25 mouse cellular contexts compared by ENCODE assay signal in genomic region chr19:47898472-47899079, GRCm38 (mm10). TPM values are rescaled to one million over a fixed set of nuclear protein-coding genes. Genes with fewer than 3 reads are reported as not detected.
DNase-seq lines count a peak whose midpoint lies in the region; ATAC-seq and TF ChIP-seq lines count a peak whose summit lies in the region.
"Had no signal": no experiment of that assay in that cellular context is flagged by ENCODE, and none has a peak within 500 bp of the region (broad histone marks: within the 10 kb centered on the region; RNA-seq: fewer than 3 reads in every experiment).

No protein-coding gene starts in this region.

- TF ChIP-seq EP300 in liver, postnatal 0 days (IDR thresholded peaks at IDR 0.05; ENCODE audit: low read depth): peak; percentile 44; the same call in 1 of the 2 replicates

- no peak overlapping the region for H3K9ac ChIP-seq in liver, postnatal 0 days (replicated peaks)
- no peak overlapping the region for H3K9ac ChIP-seq in midbrain, embryonic 13.5 days (replicated peaks)
- H3K9ac ChIP-seq: forebrain, embryonic 15.5 days; hindbrain, embryonic 14.5 days; limb, embryonic 15.5 days; neural tube, embryonic 13.5 days had no signal

- TF ChIP-seq CTCF in liver, postnatal 0 days (IDR thresholded peaks at IDR 0.05; ENCODE audit: low read depth): no peak

- ATAC-seq in activated CD4-positive, CD25-positive, alpha-beta regulatory T cell, adult 4 months: peak; percentile 79
- ATAC-seq in inflammation-experienced regulatory T-cells, adult 6 months: peak; percentile 81
- ATAC-seq in liver, postnatal 0 days: peak; percentile 74
- no peak for ATAC-seq in midbrain, embryonic 13.5 days
- ATAC-seq: forebrain, embryonic 15.5 days had no signal

- intact Hi-C loops in heart, postnatal 10 days (cut with DNase I): no loop called here

- H3K4me1 ChIP-seq in liver, postnatal 0 days (ENCODE audit: insufficient read depth): peaks cover 5% of the 10 kb centered on the region
- peaks cover 4% of the 10 kb centered on the region; the same call in 1 of the 2 replicates for H3K4me1 ChIP-seq in midbrain, embryonic 13.5 days (replicated peaks)

- peaks cover 26% of the 10 kb centered on the region; the same call in 1 of the 2 replicates for H3K36me3 ChIP-seq in liver, postnatal 0 days (replicated peaks; ENCODE audit: insufficient read depth, low read length)
- peaks cover 41% of the 10 kb centered on the region for H3K36me3 ChIP-seq in midbrain, embryonic 13.5 days

- H3K27me3 ChIP-seq in liver, postnatal 0 days (ENCODE audit: insufficient read depth, low read length): no peaks in the 10 kb centered on the region
- H3K27me3 ChIP-seq in midbrain, embryonic 13.5 days: no peaks in the 10 kb centered on the region
- H3K27me3 ChIP-seq: forebrain, embryonic 15.5 days; limb, embryonic 15.5 days; neural tube, embryonic 13.5 days had no signal

- 60% methylated on average over 8 of the region's 8 CpGs for WGBS in liver, postnatal 0 days (ENCODE audit: insufficient replicate concordance)
- 93% methylated on average over 8 of the region's 8 CpGs for WGBS in midbrain, embryonic 13.5 days

- DNase-seq in CD4-positive helper T cell, adult 2 months (ENCODE audit: low read depth, low spot score): peak; percentile 29
- DNase-seq in liver, postnatal 0 days: no peak
- DNase-seq in spleen, postnatal 36 days (ENCODE audit: low spot score in 2 of 2): no peak
- DNase-seq in frontal cortex, postnatal 36 days (ENCODE audit: low spot score in 2 of 2): no peak
- DNase-seq in heart, postnatal 10 days: no peak
- DNase-seq: cerebellum, adult 11 months; cerebellum, postnatal 36 days; heart, adult 18-20 months; kidney, adult 18-20 months; kidney, postnatal 36 days; lung, postnatal 10 days; right cerebral cortex, postnatal 14 days had no signal

- H3K27ac ChIP-seq in liver, postnatal 0 days (ENCODE audit: low read depth): no peak overlapping the region
- H3K27ac ChIP-seq in midbrain, embryonic 13.5 days: no peak overlapping the region
- H3K27ac ChIP-seq: embryonic facial prominence, embryonic 10.5 days; forebrain, embryonic 15.5 days; hindbrain, embryonic 14.5 days; limb, embryonic 15.5 days; midbrain, embryonic 10.5 days; neural tube, embryonic 13.5 days had no signal

- H3K9me3 ChIP-seq in liver, postnatal 0 days (ENCODE audit: low read length): no peaks in the 10 kb centered on the region
- no peaks in the 10 kb centered on the region for H3K9me3 ChIP-seq in midbrain, embryonic 13.5 days
- H3K9me3 ChIP-seq: embryonic facial prominence, embryonic 10.5 days; forebrain, embryonic 15.5 days; limb, embryonic 15.5 days; midbrain, embryonic 10.5 days; neural tube, embryonic 13.5 days had no signal

- H3K4me2 ChIP-seq in liver, postnatal 0 days (ENCODE audit: low read depth, low read length): no peak overlapping the region
- no peak overlapping the region for H3K4me2 ChIP-seq in midbrain, embryonic 13.5 days (replicated peaks)
- H3K4me2 ChIP-seq: forebrain, embryonic 15.5 days; hindbrain, embryonic 14.5 days; limb, embryonic 15.5 days; neural tube, embryonic 13.5 days had no signal

- H3K4me3 ChIP-seq in liver, postnatal 0 days (ENCODE audit: low read depth, low read length): no peak overlapping the region
- no peak overlapping the region for H3K4me3 ChIP-seq in midbrain, embryonic 13.5 days (replicated peaks)
- H3K4me3 ChIP-seq: embryonic facial prominence, embryonic 10.5 days; forebrain, embryonic 15.5 days; limb, embryonic 15.5 days; midbrain, embryonic 10.5 days; neural tube, embryonic 13.5 days had no signal

RNA-seq across cellular contexts. Expression of gene Cfap43, which starts 20.5 kb away (rescaled TPM):
- under 1 TPM; 0.28 to 0.32 TPM for polyA plus RNA-seq in activated CD4-positive, CD25-positive, alpha-beta regulatory T cell, adult 4 months (2017; shearing (Covaris generic))
- polyA plus RNA-seq in inflammation-experienced regulatory T-cells, adult 6 months (2017; shearing (Covaris generic)): under 1 TPM; 0.34 to 0.48 (median 0.38) TPM
- 0.05 TPM in 1 of 2 replicates, not detected in the other for polyA plus RNA-seq in liver, postnatal 0 days (2015; fragmentation: Nextera tagmentation; extraction: Ambion mirVana)
- polyA plus RNA-seq in midbrain, embryonic 13.5 days (2015; fragmentation: Nextera tagmentation; extraction: Ambion mirVana): 0.24 and 0.36 TPM in 2 replicates
- total RNA-seq in heart, postnatal 10 days (2021): under 1 TPM in 1 of 2 experiments, not detected in 1; 0.24 TPM
- total RNA-seq: adrenal gland, adult 18-20 months; gastrocnemius, adult 18-20 months had no signal
- polyA plus RNA-seq: spleen, adult 2 months had no signal

RNA-seq across cellular contexts. Expression of gene Itprip, which starts 20.5 kb away (rescaled TPM):
- polyA plus RNA-seq in activated CD4-positive, CD25-positive, alpha-beta regulatory T cell, adult 4 months (2017; shearing (Covaris generic)): 10 to 100 TPM in 1 of 2 experiments, 1 to 10 TPM in 1; 6.2 to 11.9 TPM
- polyA plus RNA-seq in inflammation-experienced regulatory T-cells, adult 6 months (2017; shearing (Covaris generic)): 10 to 100 TPM in 1 of 3 experiments, 1 to 10 TPM in 2; 7.8 to 10.4 (median 8.0) TPM
- polyA plus RNA-seq in liver, postnatal 0 days (2015; fragmentation: Nextera tagmentation; extraction: Ambion mirVana): 2.4 and 2.8 TPM in 2 replicates
- polyA plus RNA-seq in midbrain, embryonic 13.5 days (2015; fragmentation: Nextera tagmentation; extraction: Ambion mirVana): 8.5 and 9.2 TPM in 2 replicates
- 10 to 100 TPM; 11.1 to 13.3 TPM for total RNA-seq in heart, postnatal 10 days (2021)

RNA-seq across cellular contexts. Expression of gene Gsto2, which starts 33.2 kb away (rescaled TPM):
- under 1 TPM in 1 of 2 experiments, not detected in 1; 0.74 TPM for polyA plus RNA-seq in activated CD4-positive, CD25-positive, alpha-beta regulatory T cell, adult 4 months (2017; shearing (Covaris generic))
- polyA plus RNA-seq in inflammation-experienced regulatory T-cells, adult 6 months (2017; shearing (Covaris generic)): 1 to 10 TPM in 2 of 3 experiments, under 1 TPM in 1; 0.34 to 1.2 (median 1.1) TPM
- 0.25 and 0.39 TPM in 2 replicates for polyA plus RNA-seq in liver, postnatal 0 days (2015; fragmentation: Nextera tagmentation; extraction: Ambion mirVana)
- 1.2 and 1.5 TPM in 2 replicates for polyA plus RNA-seq in midbrain, embryonic 13.5 days (2015; fragmentation: Nextera tagmentation; extraction: Ambion mirVana)
- total RNA-seq in heart, postnatal 10 days (2021): 1 to 10 TPM; 1.8 to 2.6 TPM

RNA-seq across cellular contexts. Expression of gene Cfap58, which starts 38.9 kb away (rescaled TPM):
- polyA plus RNA-seq in activated CD4-positive, CD25-positive, alpha-beta regulatory T cell, adult 4 months (2017; shearing (Covaris generic)): under 1 TPM in 1 of 2 experiments, not detected in 1; 0.37 TPM
- not detected for polyA plus RNA-seq in inflammation-experienced regulatory T-cells, adult 6 months (2017; shearing (Covaris generic))
- not detected in 2 replicates for polyA plus RNA-seq in liver, postnatal 0 days (2015; fragmentation: Nextera tagmentation; extraction: Ambion mirVana)
- 0.32 and 0.48 TPM in 2 replicates for polyA plus RNA-seq in midbrain, embryonic 13.5 days (2015; fragmentation: Nextera tagmentation; extraction: Ambion mirVana)
- total RNA-seq in heart, postnatal 10 days (2021): 1 to 10 TPM; 2.7 to 2.8 TPM
- total RNA-seq: gastrocnemius, adult 18-20 months had no signal
- polyA plus RNA-seq: embryonic facial prominence, embryonic 10.5 days; limb, embryonic 15.5 days; spleen, adult 2 months; urinary bladder, adult 2 months had no signal

RNA-seq across cellular contexts. Expression of gene Gsto1, which starts 43.8 kb away (rescaled TPM):
- polyA plus RNA-seq in activated CD4-positive, CD25-positive, alpha-beta regulatory T cell, adult 4 months (2017; shearing (Covaris generic)): 10 to 100 TPM; 27.1 to 29.5 TPM
- 10 to 100 TPM; 17.8 to 26.4 (median 19.5) TPM for polyA plus RNA-seq in inflammation-experienced regulatory T-cells, adult 6 months (2017; shearing (Covaris generic))
- polyA plus RNA-seq in liver, postnatal 0 days (2015; fragmentation: Nextera tagmentation; extraction: Ambion mirVana): 151 and 198 TPM in 2 replicates
- polyA plus RNA-seq in midbrain, embryonic 13.5 days (2015; fragmentation: Nextera tagmentation; extraction: Ambion mirVana): 89.1 and 98.3 TPM in 2 replicates
- total RNA-seq in heart, postnatal 10 days (2021): 100 to 1,000 TPM; 106 to 117 TPM
